Mouse (Mus musculus) G1E-ER4 (cell line): ENCODE results near the gene Ncapd2. TPM values are rescaled to one million over a fixed set of nuclear protein-coding genes. Genes with fewer than 3 reads are reported as not detected.

Experiments used
- GATA1 ChIP-seq: IDR thresholded peaks from one replicate; pipeline ENCODE4 v1.8.0; 2012; ENCODE audit warnings: low read length, inconsistent platforms
- polyA plus RNA-seq: library from polyadenylated mRNA; stranded (reverse); fragments of >175 nt; gene quantifications from 2 replicates; pipeline ENCODE4 v1.2.3, GENCODE M21; 2012

Ncapd2 gene
- polyA plus RNA-seq, 1 experiment = 289 TPM

GRCm38 (mm10) chr6:125159773-125160557, 31.5 kb downstream of the Ncapd2 start:
- TF ChIP-seq GATA1 = no peak

GRCm38 (mm10) chr6:125158944-125159492, 32.5 kb downstream of the Ncapd2 start:
- no peak for TF ChIP-seq GATA1

- TF ChIP-seq GATA1 = no peak
These were observed 34.4 kb downstream of the Ncapd2 start for GRCm38 (mm10) chr6:125156903-125157614.

GRCm38 (mm10) chr6:125156491-125156890, 35.0 kb downstream of the Ncapd2 start:
- TF ChIP-seq GATA1 = no peak

- no peak for TF ChIP-seq GATA1
These were observed 36.2 kb downstream of the Ncapd2 start for GRCm38 (mm10) chr6:125155262-125155661.

- no peak for TF ChIP-seq GATA1
These were observed 37.0 kb downstream of the Ncapd2 start for GRCm38 (mm10) chr6:125154550-125154949.

GRCm38 (mm10) chr6:125153682-125154081, 37.8 kb downstream of the Ncapd2 start:
- TF ChIP-seq GATA1 = no peak

GRCm38 (mm10) chr6:125153018-125153389, 38.5 kb downstream of the Ncapd2 start:
- TF ChIP-seq GATA1 = no peak

- no peak for TF ChIP-seq GATA1
These were observed 39.1 kb downstream of the Ncapd2 start for GRCm38 (mm10) chr6:125152212-125153017.

GRCm38 (mm10) chr6:125149569-125149950, 41.9 kb downstream of the Ncapd2 start:
- no peak for TF ChIP-seq GATA1

GRCm38 (mm10) chr6:125148926-125149568, 42.5 kb downstream of the Ncapd2 start:
- TF ChIP-seq GATA1 = no peak

- no peak for TF ChIP-seq GATA1
These were observed 43.1 kb downstream of the Ncapd2 start for GRCm38 (mm10) chr6:125148251-125148925.

- TF ChIP-seq GATA1 = no peak
These were observed 44.2 kb downstream of the Ncapd2 start for GRCm38 (mm10) chr6:125147329-125147728.

GRCm38 (mm10) chr6:125146797-125147196, 44.7 kb downstream of the Ncapd2 start:
- TF ChIP-seq GATA1 = no peak

GRCm38 (mm10) chr6:125146148-125146547, 45.4 kb downstream of the Ncapd2 start:
- no peak for TF ChIP-seq GATA1
